Mouse (Mus musculus) CH12.LX (cell line): ENCODE data around the gene Wbp1l. TPM values are rescaled to one million over a fixed set of nuclear protein-coding genes. Genes with fewer than 3 reads are reported as not detected.

ENCODE experiments used
- DNase-seq: peaks from one replicate; pipeline ENCODE4 v3.0.0-alpha.2; 2013; ENCODE audit errors: extremely low read depth
- H3K27ac ChIP-seq: 2 replicates; pipeline ENCODE4 v1.5.1; 2012; ENCODE audit warnings: low read depth, mild to moderate bottlenecking, control low read depth, moderate library complexity; ENCODE audit not compliant: insufficient read depth
- H3K27me3 ChIP-seq: replicated peaks from 2 replicates; pipeline ENCODE3; 2012; ENCODE audit warnings: inconsistent platforms
- H3K36me3 ChIP-seq, 2 experiments: replicated peaks in 1 of 2; 2 replicates each; pipeline versions ENCODE3 to v1.6.1; 2012; ENCODE audit warnings: inconsistent platforms in 1 of 2, low read length in 1 of 2, mild to moderate bottlenecking in 1 of 2, mixed read lengths in 1 of 2, moderate library complexity in 1 of 2; ENCODE audit not compliant: control insufficient read depth in 1 of 2, insufficient read depth in 1 of 2
- H3K4me1 ChIP-seq, 2 experiments: 2 replicates each; pipeline ENCODE4 v1.6.1; 2012; ENCODE audit warnings: inconsistent platforms in 1 of 2, moderate library complexity in 1 of 2; ENCODE audit not compliant: insufficient read depth in 2 of 2, control insufficient read depth in 1 of 2
- H3K4me2 ChIP-seq: 2 replicates; pipeline ENCODE4 v1.6.1; 2012; ENCODE audit warnings: low read depth, mild to moderate bottlenecking, control low read depth; ENCODE audit not compliant: poor library complexity, insufficient read depth, severe bottlenecking
- H3K4me3 ChIP-seq, 3 experiments: fragments of 150-350 bp in 1 of 3; sonication (generic) in 1 of 3; replicated peaks in 1 of 3; 2 replicates each; pipeline versions ENCODE3 to v1.5.1; 2011 to 2012; ENCODE audit warnings: low read depth in 2 of 3, low read length in 2 of 3, mild to moderate bottlenecking in 2 of 3, moderate library complexity in 2 of 3, control low read depth in 1 of 3, improper control_type of control experiment in 1 of 3, inconsistent platforms in 1 of 3, mixed read lengths in 1 of 3; ENCODE audit not compliant: poor library complexity in 1 of 3
- H3K79me2 ChIP-seq: replicated peaks from 2 replicates; pipeline ENCODE4 v1.6.1; 2012; ENCODE audit warnings: mild to moderate bottlenecking, moderate library complexity; ENCODE audit not compliant: control insufficient read depth, poor library complexity, insufficient read depth, severe bottlenecking; ENCODE audit errors: extremely low read depth
- H3K9ac ChIP-seq: 2 replicates; pipeline ENCODE4 v1.6.1; 2012; ENCODE audit warnings: low read depth, mild to moderate bottlenecking, control low read depth, moderate library complexity; ENCODE audit not compliant: insufficient read depth
- H3K9me3 ChIP-seq: replicated peaks from 2 replicates; pipeline ENCODE3; 2012; ENCODE audit warnings: low read length, inconsistent platforms, mixed read lengths
- BHLHE40 ChIP-seq: IDR thresholded peaks from 2 replicates; pipeline ENCODE4 v1.6.1; 2011; ENCODE audit warnings: mild to moderate bottlenecking, low read depth, low read length, improper control_type of control experiment
- CHD1 ChIP-seq: IDR thresholded peaks from 2 replicates; pipeline ENCODE4 v1.6.1; 2012; ENCODE audit warnings: low read depth, low read length, improper control_type of control experiment, inconsistent platforms
- CHD2 ChIP-seq: IDR thresholded peaks from 2 replicates; pipeline ENCODE4 v1.6.1; 2011; ENCODE audit warnings: low read length, improper control_type of control experiment
- CTCF ChIP-seq, 2 experiments: IDR thresholded peaks in 1 of 2; conservative IDR thresholded peaks in 1 of 2; 2 replicates each; pipeline ENCODE4 v1.5.1; 2011 to 2012; ENCODE audit warnings: low read depth in 2 of 2, low read length in 2 of 2, improper control_type of control experiment in 1 of 2, inconsistent platforms in 1 of 2, mild to moderate bottlenecking in 1 of 2, moderate library complexity in 1 of 2
- E2F4 ChIP-seq: IDR thresholded peaks from 2 replicates; pipeline ENCODE4 v1.6.1; 2011; ENCODE audit warnings: low read depth, low read length, improper control_type of control experiment; ENCODE audit not compliant: insufficient replicate concordance
- ELF1 ChIP-seq: IDR thresholded peaks from 2 replicates; pipeline ENCODE4 v1.6.1; 2014; ENCODE audit warnings: low read depth, mild to moderate bottlenecking, inconsistent platforms, low read length, improper control_type of control experiment
- ETS1 ChIP-seq: conservative IDR thresholded peaks from 2 replicates; pipeline ENCODE4 v1.6.1; 2012; ENCODE audit warnings: low read depth, mild to moderate bottlenecking, inconsistent platforms, low read length, improper control_type of control experiment, moderate library complexity
- HCFC1 ChIP-seq: IDR thresholded peaks from 2 replicates; pipeline ENCODE4 v1.6.1; 2012; ENCODE audit warnings: low read depth, mild to moderate bottlenecking, inconsistent platforms, low read length, improper control_type of control experiment
- IRF4 ChIP-seq: IDR thresholded peaks from 2 replicates; pipeline ENCODE4 v1.6.1; 2014; ENCODE audit warnings: low read depth, mild to moderate bottlenecking, inconsistent platforms, low read length, improper control_type of control experiment
- JUN ChIP-seq: IDR thresholded peaks from 2 replicates; pipeline ENCODE4 v1.6.1; 2011; ENCODE audit warnings: low read depth, mild to moderate bottlenecking, low read length, improper control_type of control experiment, moderate library complexity; ENCODE audit not compliant: insufficient read depth
- JUND ChIP-seq: conservative IDR thresholded peaks from 2 replicates; pipeline ENCODE4 v1.6.1; 2011; ENCODE audit warnings: low read depth, low read length, improper control_type of control experiment
- MAFK ChIP-seq: IDR thresholded peaks from 2 replicates; pipeline ENCODE4 v1.6.1; 2011; ENCODE audit warnings: low read length, improper control_type of control experiment; ENCODE audit not compliant: insufficient replicate concordance
- MAX ChIP-seq: IDR thresholded peaks from 2 replicates; pipeline ENCODE4 v1.6.1; 2011; ENCODE audit warnings: low read length, improper control_type of control experiment
- MAZ ChIP-seq: IDR thresholded peaks from 2 replicates; pipeline ENCODE4 v1.6.1; 2012; ENCODE audit warnings: low read depth, mild to moderate bottlenecking, inconsistent platforms, low read length, improper control_type of control experiment, moderate library complexity
- MEF2A ChIP-seq: IDR thresholded peaks from 2 replicates; pipeline ENCODE4 v1.6.1; 2014; ENCODE audit warnings: low read depth, mild to moderate bottlenecking, inconsistent platforms, low read length, improper control_type of control experiment, borderline replicate concordance
- MXI1 ChIP-seq: IDR thresholded peaks from 2 replicates; pipeline ENCODE4 v1.6.1; 2011; ENCODE audit warnings: mild to moderate bottlenecking, low read depth, low read length, improper control_type of control experiment
- NELFE ChIP-seq: IDR thresholded peaks from 2 replicates; pipeline ENCODE4 v1.6.1; 2011; ENCODE audit warnings: low read depth, low read length, improper control_type of control experiment
- NRF1 ChIP-seq: IDR thresholded peaks from 2 replicates; pipeline ENCODE4 v1.6.1; 2014; ENCODE audit warnings: low read depth, mild to moderate bottlenecking, inconsistent platforms, low read length, improper control_type of control experiment, moderate library complexity
- PAX5 ChIP-seq: IDR thresholded peaks from 2 replicates; pipeline ENCODE4 v1.6.1; 2012; ENCODE audit warnings: low read length, inconsistent platforms, mixed read lengths
- POLR2A ChIP-seq: IDR thresholded peaks from 2 replicates; pipeline ENCODE4 v1.6.1; 2011; ENCODE audit warnings: low read depth, mild to moderate bottlenecking, improper control_type of control experiment, low read length
- POLR2AphosphoS2 ChIP-seq: IDR thresholded peaks from 2 replicates; pipeline ENCODE4 v1.6.1; 2011; ENCODE audit warnings: low read depth, low read length, improper control_type of control experiment
- RAD21 ChIP-seq: IDR thresholded peaks from 2 replicates; pipeline ENCODE4 v1.6.1; 2011; ENCODE audit warnings: low read depth, mild to moderate bottlenecking, low read length, improper control_type of control experiment, moderate library complexity
- RCOR1 ChIP-seq: conservative IDR thresholded peaks from 2 replicates; pipeline ENCODE4 v1.6.1; 2012; ENCODE audit warnings: low read depth, mild to moderate bottlenecking, inconsistent platforms, low read length, improper control_type of control experiment
- SIN3A ChIP-seq: IDR thresholded peaks from 2 replicates; pipeline ENCODE4 v1.6.1; 2012; ENCODE audit warnings: low read length, improper control_type of control experiment, inconsistent platforms
- TBP ChIP-seq: conservative IDR thresholded peaks from 2 replicates; pipeline ENCODE4 v1.6.1; 2011; ENCODE audit warnings: low read depth, low read length, improper control_type of control experiment
- TCF12 ChIP-seq: IDR thresholded peaks from 2 replicates; pipeline ENCODE4 v1.6.1; 2014; ENCODE audit warnings: low read depth, mild to moderate bottlenecking, inconsistent platforms, low read length, improper control_type of control experiment
- UBTF ChIP-seq: IDR thresholded peaks from 2 replicates; pipeline ENCODE4 v1.6.1; 2012; ENCODE audit warnings: low read depth, mild to moderate bottlenecking, inconsistent platforms, low read length, improper control_type of control experiment, moderate library complexity
- USF1 ChIP-seq: IDR thresholded peaks from 2 replicates; pipeline ENCODE4 v1.6.1; 2014; ENCODE audit warnings: low read depth, mild to moderate bottlenecking, inconsistent platforms, low read length, improper control_type of control experiment
- USF2 ChIP-seq: conservative IDR thresholded peaks from 2 replicates; pipeline ENCODE4 v1.6.1; 2011; ENCODE audit warnings: low read depth, low read length, improper control_type of control experiment
- ZC3H11A ChIP-seq: IDR thresholded peaks from 2 replicates; pipeline ENCODE4 v1.6.1; 2012; ENCODE audit warnings: low read depth, mild to moderate bottlenecking, inconsistent platforms, low read length, improper control_type of control experiment
- ZMIZ1 ChIP-seq: IDR thresholded peaks from 2 replicates; pipeline ENCODE4 v1.6.1; 2012; ENCODE audit warnings: low read depth, mild to moderate bottlenecking, inconsistent platforms, low read length, improper control_type of control experiment
- ZNF384 ChIP-seq: IDR thresholded peaks from 2 replicates; pipeline ENCODE4 v1.6.1; 2012; ENCODE audit warnings: low read depth, low read length, improper control_type of control experiment, inconsistent platforms
- dilution Hi-C: fragments of 300-500 bp; cut with MboI; formaldehyde crosslinking; loops from 2 replicates; pipeline ENCODE4 v1.14.3; 2020; ENCODE audit warnings: low sequenced_read_pairs; ENCODE audit not compliant: extremely low pct_unique_long_range_greater_than_20kb, extremely low pct_ligation_motif_present
- in situ Hi-C: fragments of 300-500 bp; cut with MboI; formaldehyde crosslinking; loops from 3 replicates; pipeline ENCODE4 v1.14.3; 2019; ENCODE audit warnings: low sequenced_read_pairs, low pct_ligation_motif_present, low pct_unique_long_range_greater_than_20kb, mixed read lengths
- polyA plus RNA-seq: library from polyadenylated mRNA; unstranded; fragments of >175 nt; gene quantifications from 2 replicates; pipeline ENCODE4 v1.2.1, GENCODE M21; 2012; ENCODE audit warnings: low read depth; ENCODE audit not compliant: insufficient read length
- total RNA-seq, 2 experiments: library from RNA; depleted of rRNA; stranded (reverse); fragments of 300-350 nt in 1 of 2; fragments of >200 nt in 1 of 2; gene quantifications; 2 replicates each; pipeline ENCODE4 v1.2.3; 2012 to 2014

The Wbp1l gene
- total and polyA plus RNA-seq, 3 experiments = 11.6 to 23.5 (median 17.4) TPM

GRCm38 (mm10) chr19:46558631-46559030 is 40.3 kb upstream of the Wbp1l start:
- dilution Hi-C loops = no loop called here
- no peaks in the 10 kb centered on the region for H3K79me2 ChIP-seq
- in situ Hi-C loops = no loop called here
- TF ChIP-seq SIN3A (no peak), POLR2A (no peak), UBTF (no peak), MXI1 (no peak), JUND (no peak), POLR2AphosphoS2 (no peak), TCF12 (no peak), NRF1 (no peak), BHLHE40 (no peak), PAX5 (no peak), NELFE (no peak), TBP (no peak), MEF2A (no peak), USF1 (no peak), ELF1 (no peak), CTCF (conservative IDR thresholded peaks at IDR 0.05 in 1 of 2, IDR thresholded peaks at IDR 0.05 in 1 of 2; ENCODE audit: low read depth in 2 of 2, low read length in 2 of 2) (no peak), USF2 (no peak)
- TF ChIP-seq, all 38 proteins: peak for 0
- H3K36me3 ChIP-seq = peaks cover 3 to 25% of the 10 kb centered on the region in 2 experiments
- H3K9ac ChIP-seq = no peak overlapping the region
- no peaks in the 10 kb centered on the region for H3K9me3 ChIP-seq
- H3K27me3 ChIP-seq = no peaks in the 10 kb centered on the region
- no peak for DNase-seq
- H3K27ac ChIP-seq = no peak overlapping the region
- H3K4me1 ChIP-seq = peaks cover 5 to 16% of the 10 kb centered on the region in 2 experiments
- H3K4me3 ChIP-seq = no peak overlapping the region
- H3K4me2 ChIP-seq = no peak overlapping the region

GRCm38 (mm10) chr19:46562132-46562531 is 36.8 kb upstream of the Wbp1l start:
- Histone ChIP-seq H3K36me3 (peaks cover under 1 to 9% of the 10 kb centered on the region in 2 experiments), H3K9me3 (no peaks in the 10 kb centered on the region), H3K27ac (no peak overlapping the region), H3K4me3 (no peak overlapping the region), H3K79me2 (no peaks in the 10 kb centered on the region), H3K4me2 (no peak overlapping the region), H3K4me1 (peaks cover 8 to 31% of the 10 kb centered on the region in 2 experiments), H3K9ac (no peak overlapping the region), H3K27me3 (no peaks in the 10 kb centered on the region)
- dilution Hi-C loops (no loop called here), in situ Hi-C loops (no loop called here)
- peak; percentile 74 for DNase-seq
- no peak for TF ChIP-seq SIN3A
- TF ChIP-seq USF2 = no peak
- TF ChIP-seq JUN = no peak
- TF ChIP-seq MAX = peak; percentile 81
- TF ChIP-seq MEF2A = no peak
- no peak for TF ChIP-seq UBTF
- no peak for TF ChIP-seq NRF1
- no peak for TF ChIP-seq POLR2AphosphoS2
- TF ChIP-seq NELFE = no peak
- peak; percentile 71; the same call in 1 of the 2 replicates for TF ChIP-seq MXI1
- TF ChIP-seq CTCF (conservative IDR thresholded peaks at IDR 0.05 in 1 of 2, IDR thresholded peaks at IDR 0.05 in 1 of 2; ENCODE audit: low read depth in 2 of 2, low read length in 2 of 2) = peak; percentile 30 to 95
- TF ChIP-seq CHD2 = no peak
- 0 out of 2 replicates have a peak, but pooled peaks have one; percentile 20 for TF ChIP-seq POLR2A
- TF ChIP-seq RAD21 = peak; percentile 55
- TF ChIP-seq HCFC1 = no peak
- TF ChIP-seq ZC3H11A = no peak
- TF ChIP-seq MAFK = no peak; the same call in 1 of the 2 replicates
- no peak for TF ChIP-seq E2F4
- no peak for TF ChIP-seq TBP
- TF ChIP-seq ZNF384 = no peak
- TF ChIP-seq RCOR1 = no peak
- TF ChIP-seq ELF1 = no peak
- TF ChIP-seq ETS1 = no peak
- TF ChIP-seq ZMIZ1 = no peak
- TF ChIP-seq PAX5 = no peak
- peak; percentile 19; the same call in 1 of the 2 replicates for TF ChIP-seq IRF4
- no peak for TF ChIP-seq MAZ
- no peak for TF ChIP-seq CHD1
- TF ChIP-seq BHLHE40 = no peak
